Mouse (Mus musculus) heart, postnatal 0 days (tissue): Measurements from ENCODE around the gene Elk3. TPM values are rescaled to one million over a fixed set of nuclear protein-coding genes. Genes with fewer than 3 reads are reported as not detected.
A peak's percentile ranks its signal among the peaks of the same experiment; 100 is the strongest.

ENCODE experiments used
- ATAC-seq: fragments of 200-750 bp; cut with Nextera tagmentation; 2 replicates; pipeline ENCODE4 v1.8.0; 2017; ENCODE audit warnings: low read depth, moderate number of reproducible peaks, moderate library complexity; ENCODE audit not compliant: insufficient read depth
- DNase-seq: peaks from one replicate; pipeline ENCODE4 v3.0.0-alpha.2; 2016; ENCODE audit warnings: low spot score
- H3K27ac ChIP-seq: fragments of 300-500 bp; sonication (generic); 2 replicates; pipeline ENCODE4 v1.5.1; 2014; ENCODE audit warnings: low read depth, mild to moderate bottlenecking
- H3K27me3 ChIP-seq: fragments of 300-500 bp; sonication (generic); 2 replicates; pipeline ENCODE4 v1.6.1; 2014; ENCODE audit warnings: low read length, mixed read lengths; ENCODE audit not compliant: control insufficient read depth, insufficient read depth
- H3K36me3 ChIP-seq: fragments of 300-500 bp; sonication (generic); replicated peaks from 2 replicates; pipeline ENCODE4 v1.6.1; 2014; ENCODE audit warnings: low read length, mixed read lengths; ENCODE audit not compliant: control insufficient read depth, insufficient read depth
- H3K4me1 ChIP-seq: fragments of 300-500 bp; sonication (generic); 2 replicates; pipeline ENCODE4 v1.6.1; 2014; ENCODE audit warnings: antibody characterized with exemption; ENCODE audit not compliant: control insufficient read depth, insufficient read depth
- H3K4me2 ChIP-seq: fragments of 300-500 bp; sonication (generic); 2 replicates; pipeline ENCODE4 v1.6.1; 2014; ENCODE audit warnings: low read depth, mild to moderate bottlenecking, low read length, moderate library complexity
- H3K4me3 ChIP-seq: fragments of 300-500 bp; sonication (generic); 2 replicates; pipeline ENCODE4 v1.5.1; 2014; ENCODE audit warnings: low read depth, low read length
- H3K9ac ChIP-seq: fragments of 300-500 bp; sonication (generic); replicated peaks from 2 replicates; pipeline ENCODE4 v1.6.1; 2014; ENCODE audit warnings: low read depth, low read length, mixed read lengths
- H3K9me3 ChIP-seq: fragments of 300-500 bp; sonication (generic); replicated peaks from 2 replicates; pipeline ENCODE4 v1.6.1; 2016; ENCODE audit warnings: low read length; ENCODE audit not compliant: control insufficient read depth
- CTCF ChIP-seq: IDR thresholded peaks from 2 replicates; pipeline ENCODE4 v1.5.1; 2016; ENCODE audit warnings: antibody characterized with exemption, control low read depth, low read depth
- EP300 ChIP-seq: IDR thresholded peaks from 2 replicates; pipeline ENCODE4 v1.6.1; 2016; ENCODE audit warnings: antibody characterized with exemption, low read depth
- WGBS: fragments of 180-500 bp; shearing (Covaris S2); extraction: QIAGEN DNeasy Blood & Tissue Kit; methylation state at CpG from one replicate; pipeline ENCODE4 v1.1.7; 2014; 5-methylcytosine and 5-hydroxymethylcytosine counted together
- polyA plus RNA-seq: library from polyadenylated mRNA; unstranded; fragments of >200 nt; fragmentation: Nextera tagmentation; extraction: Ambion mirVana; gene quantifications from 2 replicates; pipeline ENCODE4 v1.2.1, GENCODE M21; 2015
- total RNA-seq: library from RNA; depleted of rRNA; stranded (reverse); fragments of >200 nt; gene quantifications from 2 replicates; pipeline ENCODE4 v1.2.3, GENCODE M21; 2014; ENCODE audit warnings: low replicate concordance

Elk3 gene
- total and polyA plus RNA-seq, 2 experiments from 2014 or later = 34.4 to 45.0 TPM

DNA sequence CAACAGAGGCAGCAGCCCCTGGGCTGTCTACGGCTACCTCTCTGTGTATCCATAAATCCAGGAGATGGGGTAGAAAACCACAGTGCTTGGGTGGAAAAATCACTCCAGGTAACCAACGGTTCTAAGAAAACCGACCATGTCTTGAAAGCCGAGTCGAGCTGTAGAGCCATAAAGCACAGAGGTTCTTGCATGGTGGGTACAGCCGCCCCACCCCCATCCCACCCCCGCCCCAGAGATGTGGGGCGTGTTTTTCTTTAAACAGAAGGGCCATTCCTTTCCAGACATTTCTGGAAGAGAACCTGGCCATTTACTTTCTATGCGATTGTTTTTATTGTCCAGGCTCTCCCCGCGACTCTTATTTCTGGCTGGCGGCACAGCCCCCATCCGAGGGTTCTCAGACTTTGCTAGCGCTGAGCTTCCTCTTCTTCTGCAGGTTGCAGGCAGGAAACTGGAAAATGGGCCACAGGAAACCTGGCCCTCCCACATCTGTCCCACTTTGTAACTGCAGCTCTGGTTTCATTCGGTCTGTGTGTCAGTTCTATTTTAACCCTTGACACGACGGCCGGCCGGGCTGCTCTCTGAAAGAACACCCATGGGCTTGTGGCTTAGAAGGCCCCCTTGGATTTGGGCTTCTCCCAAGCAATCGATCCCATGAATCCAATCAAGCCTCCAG is 16.3 kb downstream of the Elk3 start:
- no peak overlapping the region for H3K9ac ChIP-seq
- peak overlapping the region; percentile 36; the same call in 1 of the 2 replicates for H3K4me2 ChIP-seq
- peaks cover 8% of the 10 kb centered on the region; the same call in 1 of the 2 replicates for H3K4me1 ChIP-seq
- 43% methylated on average over 20 of the region's 20 CpGs for WGBS
- DNase-seq (peak; percentile 48), ATAC-seq (no peak; the same call in 1 of the 2 replicates)
- no peaks in the 10 kb centered on the region for H3K9me3 ChIP-seq
- H3K4me3 ChIP-seq = peak overlapping the region; percentile 14; the same call in 1 of the 2 replicates
- peak overlapping the region; percentile 89 for H3K27ac ChIP-seq
- no peaks in the 10 kb centered on the region for H3K36me3 ChIP-seq
- no peaks in the 10 kb centered on the region for H3K27me3 ChIP-seq
- TF ChIP-seq CTCF = no peak
- TF ChIP-seq EP300 = peak; percentile 50

DNA sequence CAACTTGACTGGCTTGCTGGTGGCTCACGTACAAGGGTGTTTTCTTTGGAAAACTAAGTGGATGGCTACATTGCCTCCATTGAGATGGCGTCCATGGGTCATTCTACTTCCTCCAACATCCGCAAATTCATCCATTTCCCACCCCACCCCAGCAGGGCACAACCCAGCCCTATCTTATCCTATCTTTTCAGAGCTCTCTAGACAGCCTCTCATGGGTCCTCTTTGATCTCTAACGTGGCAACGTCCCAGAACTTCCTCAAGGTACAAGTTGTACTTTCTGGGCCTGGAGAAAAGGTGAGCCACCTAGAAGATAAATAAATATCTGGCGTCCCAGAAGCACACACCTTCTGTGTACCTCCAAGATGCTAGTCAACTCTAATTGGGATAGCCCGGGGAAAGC is 17.3 kb downstream of the Elk3 start:
- no peaks in the 10 kb centered on the region for H3K27me3 ChIP-seq
- H3K36me3 ChIP-seq = no peaks in the 10 kb centered on the region
- 48% methylated on average over 7 of the region's 7 CpGs for WGBS
- H3K4me1 ChIP-seq = peaks cover 11% of the 10 kb centered on the region; the same call in 1 of the 2 replicates
- H3K9ac ChIP-seq = no peak overlapping the region
- ATAC-seq (no peak), DNase-seq (no peak)
- no peak for TF ChIP-seq EP300
- no peak for TF ChIP-seq CTCF
- no peaks in the 10 kb centered on the region for H3K9me3 ChIP-seq
- no peak overlapping the region for H3K4me3 ChIP-seq
- peak overlapping the region; percentile 89 for H3K27ac ChIP-seq
- no peak overlapping the region for H3K4me2 ChIP-seq

DNA sequence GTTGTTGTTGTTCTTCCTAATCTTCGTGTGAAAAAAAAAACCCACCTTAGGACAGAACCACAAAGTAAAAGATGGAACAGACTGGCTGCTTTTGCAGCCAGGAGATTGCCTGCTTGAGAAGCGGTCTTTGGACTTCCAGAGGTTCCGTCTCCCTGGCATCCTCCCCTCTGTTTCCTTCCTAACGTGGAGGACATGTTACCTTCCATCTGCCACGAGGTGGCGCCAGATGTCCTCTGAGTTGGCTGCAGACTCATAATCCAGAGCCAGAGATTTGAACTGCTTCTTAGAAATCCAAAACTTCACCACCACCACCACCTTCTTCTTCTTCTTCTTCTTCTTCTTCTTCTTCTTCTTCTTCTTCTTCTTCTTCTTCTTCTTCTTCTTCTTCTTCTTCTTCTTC is 19.1 kb downstream of the Elk3 start:
- ATAC-seq (peak; percentile 74), DNase-seq (peak; percentile 89)
- Histone ChIP-seq H3K27me3 (no peaks in the 10 kb centered on the region), H3K4me1 (peaks cover 21% of the 10 kb centered on the region), H3K4me3 (no peak overlapping the region), H3K4me2 (peak overlapping the region; percentile 32; the same call in 1 of the 2 replicates), H3K36me3 (no peaks in the 10 kb centered on the region), H3K9ac (no peak overlapping the region), H3K27ac (peak overlapping the region; percentile 67), H3K9me3 (no peaks in the 10 kb centered on the region)
- TF ChIP-seq CTCF (peak; percentile 95), EP300 (no peak)
- 1% methylated on average over 6 of the region's 6 CpGs for WGBS

DNA sequence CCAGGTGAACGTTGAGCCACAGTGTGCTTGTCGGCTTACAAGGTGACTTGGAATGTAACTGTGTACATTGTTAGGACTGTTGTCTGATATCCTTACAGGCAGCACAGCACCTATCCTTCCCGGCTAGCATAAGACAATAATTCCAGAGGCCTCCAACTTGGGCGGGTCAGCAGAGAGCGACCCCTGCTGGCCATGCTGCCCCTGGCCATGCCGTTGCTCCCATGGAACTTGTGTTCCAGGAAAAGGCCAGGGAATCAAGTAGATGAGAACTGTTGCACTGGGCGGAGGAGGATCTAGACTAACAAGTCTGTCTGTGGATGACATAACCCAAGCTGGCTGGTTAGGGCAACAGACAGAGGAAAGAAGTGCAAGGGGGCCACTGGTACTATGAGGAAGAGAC is 19.6 kb downstream of the Elk3 start:
- Histone ChIP-seq H3K4me2 (peak overlapping the region; percentile 32; the same call in 1 of the 2 replicates), H3K9ac (no peak overlapping the region), H3K4me1 (peaks cover 26% of the 10 kb centered on the region), H3K4me3 (no peak overlapping the region), H3K9me3 (no peaks in the 10 kb centered on the region), H3K36me3 (no peaks in the 10 kb centered on the region), H3K27ac (peak overlapping the region; percentile 67), H3K27me3 (no peaks in the 10 kb centered on the region)
- ATAC-seq (peak; percentile 77), DNase-seq (peak; percentile 76)
- WGBS = 19% methylated on average over 7 of the region's 7 CpGs
- TF ChIP-seq EP300 (no peak), CTCF (peak; percentile 90)

DNA sequence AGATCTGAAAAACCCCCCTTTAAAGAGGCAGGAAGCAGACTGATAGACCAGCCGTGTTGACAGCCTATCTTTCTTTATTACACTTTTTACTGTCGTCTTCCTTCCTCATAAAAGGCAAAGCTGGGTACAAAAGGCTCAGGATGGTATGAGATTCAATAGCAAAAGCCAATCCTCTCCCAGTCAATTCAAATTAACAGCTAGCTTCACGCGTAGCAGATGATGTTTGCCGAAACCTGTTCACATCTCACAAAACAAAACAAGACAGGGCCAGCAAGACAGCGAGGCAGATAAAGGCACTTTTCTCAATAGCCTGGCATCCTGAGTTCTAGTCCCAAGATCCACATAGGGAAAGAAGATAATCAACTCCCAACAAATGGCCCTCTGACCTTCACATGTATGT is 21.5 kb downstream of the Elk3 start:
- no peak overlapping the region for H3K4me2 ChIP-seq
- ATAC-seq (no peak), DNase-seq (no peak)
- no peak overlapping the region for H3K9ac ChIP-seq
- no peaks in the 10 kb centered on the region for H3K9me3 ChIP-seq
- H3K4me1 ChIP-seq = peaks cover 28% of the 10 kb centered on the region
- TF ChIP-seq EP300 = no peak
- TF ChIP-seq CTCF = no peak
- peak overlapping the region; percentile 36 for H3K27ac ChIP-seq
- H3K36me3 ChIP-seq = 0 out of 2 replicates have a peak, but pooled peaks cover 4% of the 10 kb centered on the region
- no peak overlapping the region for H3K4me3 ChIP-seq
- WGBS = 69% methylated on average over 6 of the region's 6 CpGs
- H3K27me3 ChIP-seq = no peaks in the 10 kb centered on the region
